Mouse (Mus musculus) embryonic facial prominence, embryonic 12.5 days (tissue): ENCODE measurements around the gene Abhd14b. TPM values are rescaled to one million over a fixed set of nuclear protein-coding genes. Genes with fewer than 3 reads are reported as not detected.

Source experiments
- ATAC-seq: fragments of 200-750 bp; cut with Nextera tagmentation; 2 replicates; pipeline ENCODE4 v1.8.0; 2017; ENCODE audit not compliant: insufficient number of reproducible peaks, insufficient read depth, low FRiP score, low TSS enrichment
- H3K27ac ChIP-seq: fragments of 300-500 bp; sonication (generic); 2 replicates; pipeline ENCODE4 v1.5.1; 2016; ENCODE audit warnings: mild to moderate bottlenecking
- H3K27me3 ChIP-seq: fragments of 300-500 bp; sonication (generic); 2 replicates; pipeline ENCODE4 v1.6.1; 2016; ENCODE audit warnings: mild to moderate bottlenecking, moderate library complexity
- H3K36me3 ChIP-seq: fragments of 300-500 bp; sonication (generic); 2 replicates; pipeline ENCODE4 v1.6.1; 2016; ENCODE audit warnings: mild to moderate bottlenecking
- H3K4me1 ChIP-seq: fragments of 300-500 bp; sonication (generic); 2 replicates; pipeline ENCODE4 v1.6.1; 2016
- H3K4me2 ChIP-seq: fragments of 300-500 bp; sonication (generic); replicated peaks from 2 replicates; pipeline ENCODE4 v1.6.1; 2016; ENCODE audit warnings: mild to moderate bottlenecking, moderate library complexity
- H3K4me3 ChIP-seq: fragments of 300-500 bp; sonication (generic); 2 replicates; pipeline ENCODE4 v1.5.1; 2016; ENCODE audit warnings: mild to moderate bottlenecking
- H3K9ac ChIP-seq: fragments of 300-500 bp; sonication (generic); 2 replicates; pipeline ENCODE4 v1.6.1; 2016; ENCODE audit warnings: mild to moderate bottlenecking, moderate library complexity
- H3K9me3 ChIP-seq: fragments of 300-500 bp; sonication (generic); 2 replicates; pipeline ENCODE4 v1.6.1; 2016; ENCODE audit warnings: mild to moderate bottlenecking, moderate library complexity
- WGBS: fragments of 180-500 bp; shearing (Covaris S2); methylation state at CpG from one replicate; pipeline ENCODE4 v1.1.7; 2016; 5-methylcytosine and 5-hydroxymethylcytosine counted together
- polyA plus RNA-seq: library from polyadenylated mRNA; unstranded; fragments of >200 nt; fragmentation: Nextera tagmentation; extraction: Ambion mirVana; gene quantifications from 2 replicates; pipeline ENCODE4 v1.2.1, GENCODE M21; 2016

Abhd14b gene
- polyA plus RNA-seq, 1 experiment from 2014 or later = 12.5 TPM

GRCm38 (mm10) chr9:106411729-106412128 is 35.5 kb upstream of the Abhd14b start:
- H3K36me3 ChIP-seq = no peaks in the 10 kb centered on the region
- no peaks in the 10 kb centered on the region for H3K27me3 ChIP-seq
- H3K4me2 ChIP-seq = no peak overlapping the region
- no peak overlapping the region for H3K9ac ChIP-seq
- no peak overlapping the region for H3K27ac ChIP-seq
- no peaks in the 10 kb centered on the region for H3K9me3 ChIP-seq
- ATAC-seq = no peak
- H3K4me1 ChIP-seq = no peaks in the 10 kb centered on the region
- no peak overlapping the region for H3K4me3 ChIP-seq
- WGBS = 78% methylated on average over 6 of the region's 6 CpGs

DNA sequence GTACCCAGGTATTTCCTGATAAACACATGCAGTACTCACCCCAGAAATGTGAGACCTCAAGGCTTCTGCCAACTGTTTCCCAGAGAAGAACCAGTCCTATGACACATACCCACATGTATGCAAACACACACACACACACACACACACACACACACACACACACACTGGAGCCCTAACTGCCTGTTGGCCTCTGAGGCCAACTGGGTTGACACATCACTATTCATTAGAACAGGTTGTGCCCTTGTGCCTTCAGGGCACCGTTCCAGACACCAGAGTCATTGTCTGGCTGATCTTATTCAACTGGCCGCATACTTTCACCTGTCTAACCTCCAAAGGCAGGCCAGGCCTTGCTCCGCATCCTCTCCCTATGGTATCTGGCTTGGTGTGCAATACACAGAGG is 35.0 kb upstream of the Abhd14b start:
- Histone ChIP-seq H3K27ac (no peak overlapping the region), H3K9me3 (no peaks in the 10 kb centered on the region), H3K4me3 (no peak overlapping the region), H3K4me1 (no peaks in the 10 kb centered on the region), H3K9ac (no peak overlapping the region), H3K4me2 (no peak overlapping the region), H3K27me3 (no peaks in the 10 kb centered on the region), H3K36me3 (no peaks in the 10 kb centered on the region)
- 63% methylated on average over 3 of the region's 3 CpGs for WGBS
- ATAC-seq = no peak

GRCm38 (mm10) chr9:106413606-106414005 is 33.7 kb upstream of the Abhd14b start:
- H3K4me2 ChIP-seq = no peak overlapping the region
- H3K9me3 ChIP-seq = no peaks in the 10 kb centered on the region
- H3K27me3 ChIP-seq = no peaks in the 10 kb centered on the region
- H3K4me1 ChIP-seq = peaks cover 14% of the 10 kb centered on the region
- no peak overlapping the region for H3K27ac ChIP-seq
- H3K4me3 ChIP-seq = no peak overlapping the region
- no peak for ATAC-seq
- WGBS = 82% methylated on average over 5 of the region's 5 CpGs
- no peaks in the 10 kb centered on the region for H3K36me3 ChIP-seq
- H3K9ac ChIP-seq = no peak overlapping the region

DNA sequence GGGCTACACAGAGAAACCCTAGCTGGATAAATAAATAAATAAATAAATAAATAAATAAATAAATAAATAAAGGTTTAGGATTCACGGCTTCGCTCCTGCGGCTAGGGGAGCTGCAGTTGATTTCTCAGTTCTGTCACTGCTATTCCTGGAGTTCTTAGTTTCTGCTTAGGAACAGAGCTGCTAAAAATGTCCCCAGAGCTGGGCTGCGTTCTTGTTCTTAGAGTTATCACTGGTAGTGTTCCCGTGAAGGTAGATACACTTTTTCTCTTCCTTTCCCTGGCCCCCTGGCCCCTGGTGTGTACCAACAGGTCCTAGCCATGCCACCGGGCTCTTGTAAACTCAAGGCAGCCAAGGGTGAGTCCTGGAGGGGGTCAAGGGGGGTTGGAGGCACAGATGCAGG is 30.4 kb upstream of the Abhd14b start:
- Histone ChIP-seq H3K36me3 (no peaks in the 10 kb centered on the region), H3K27ac (no peak overlapping the region), H3K4me1 (peaks cover 42% of the 10 kb centered on the region), H3K27me3 (no peaks in the 10 kb centered on the region), H3K4me3 (no peak overlapping the region), H3K4me2 (no peak overlapping the region), H3K9me3 (no peaks in the 10 kb centered on the region), H3K9ac (no peak overlapping the region)
- ATAC-seq = no peak
- 84% methylated on average over 6 of the region's 6 CpGs for WGBS

- 14% methylated on average over 29 of the region's 29 CpGs for WGBS
- H3K4me3 ChIP-seq = peak overlapping the region; percentile 22
- peak overlapping the region; percentile 52 for H3K4me2 ChIP-seq
- peaks cover 42% of the 10 kb centered on the region for H3K4me1 ChIP-seq
- ATAC-seq = peak; percentile 19; the same call in 1 of the 2 replicates
- peak overlapping the region; percentile 81 for H3K27ac ChIP-seq
- H3K27me3 ChIP-seq = no peaks in the 10 kb centered on the region
- H3K36me3 ChIP-seq = no peaks in the 10 kb centered on the region
- H3K9me3 ChIP-seq = no peaks in the 10 kb centered on the region
- H3K9ac ChIP-seq = peak overlapping the region; percentile 34; the same call in 1 of the 2 replicates
Observed at GRCm38 (mm10) chr9:106417841-106418625, 29.2 kb upstream of the Abhd14b start.

DNA sequence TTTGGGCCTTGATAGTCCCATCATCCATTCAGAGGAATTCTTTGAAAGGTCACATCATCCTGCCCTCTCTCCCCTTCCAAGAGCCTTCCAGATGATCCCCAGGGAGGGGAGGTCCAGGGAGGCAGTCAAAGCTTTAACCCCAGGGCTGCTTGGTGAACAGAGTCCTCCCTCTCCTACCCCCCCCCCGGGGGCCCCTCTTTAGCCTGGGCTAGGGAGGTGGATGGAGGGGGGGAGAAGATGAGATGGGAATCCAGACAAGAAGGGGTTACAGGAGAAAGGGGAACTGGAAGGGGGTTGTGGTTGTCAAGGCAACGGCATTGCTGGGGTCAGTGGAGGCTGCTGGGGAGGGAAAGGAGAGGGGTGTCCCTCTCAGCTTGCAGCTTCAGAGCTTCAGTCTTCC is 26.7 kb upstream of the Abhd14b start:
- H3K4me3 ChIP-seq = no peak overlapping the region
- H3K4me2 ChIP-seq = peak overlapping the region; percentile 38
- no peaks in the 10 kb centered on the region for H3K27me3 ChIP-seq
- 0% methylated on average over 2 of the region's 2 CpGs for WGBS
- H3K9me3 ChIP-seq = no peaks in the 10 kb centered on the region
- H3K4me1 ChIP-seq = peaks cover 42% of the 10 kb centered on the region
- 0 out of 2 replicates have a peak overlapping the region, but pooled peaks have one; percentile 27 for H3K9ac ChIP-seq
- H3K36me3 ChIP-seq = no peaks in the 10 kb centered on the region
- H3K27ac ChIP-seq = peak overlapping the region; percentile 85
- peak; percentile 16 for ATAC-seq

DNA sequence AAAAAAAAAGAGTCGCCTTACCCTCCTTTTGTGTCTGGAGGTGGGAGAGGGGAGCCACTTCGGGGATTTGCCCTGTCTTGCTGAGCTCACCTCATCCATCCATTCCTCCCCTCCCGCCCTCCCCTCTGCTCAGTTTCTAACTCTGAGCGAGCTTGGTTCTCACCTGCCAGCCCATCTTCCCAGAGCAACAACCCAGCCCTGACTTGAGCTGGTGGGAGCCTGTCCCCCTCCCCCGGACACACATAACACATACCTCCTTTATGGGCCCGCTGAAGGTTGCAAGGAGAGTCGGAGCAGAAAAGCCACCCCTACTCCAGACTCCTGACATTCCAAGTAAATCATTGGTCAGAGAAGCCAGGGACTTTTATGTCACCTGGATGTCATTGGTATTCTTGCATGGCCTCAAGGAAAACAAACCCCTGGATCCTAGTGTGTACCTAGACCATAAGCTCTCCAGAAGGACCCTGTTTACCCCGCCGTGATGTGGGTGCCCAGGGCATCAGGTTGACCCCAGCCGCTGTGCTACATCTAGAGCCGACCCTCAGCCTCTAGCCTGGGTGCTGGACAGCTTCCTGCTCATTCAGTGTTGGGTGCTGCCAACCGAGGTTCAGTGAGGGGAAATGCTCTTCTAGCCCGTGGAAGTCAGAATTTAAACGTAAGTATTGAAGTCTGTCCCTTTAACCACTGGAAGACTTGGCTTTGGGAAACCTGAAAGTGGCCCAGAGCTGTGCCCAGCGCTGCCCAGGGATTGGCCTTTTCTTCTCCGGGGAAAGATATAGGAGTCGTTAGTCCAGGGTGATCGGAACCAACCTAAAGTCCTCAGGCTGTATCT is 26.0 kb upstream of the Abhd14b start:
- Histone ChIP-seq H3K27ac (peak overlapping the region; percentile 85), H3K4me2 (peak overlapping the region; percentile 38), H3K27me3 (no peaks in the 10 kb centered on the region), H3K9me3 (no peaks in the 10 kb centered on the region), H3K4me1 (peaks cover 42% of the 10 kb centered on the region), H3K9ac (no peak overlapping the region), H3K4me3 (no peak overlapping the region), H3K36me3 (no peaks in the 10 kb centered on the region)
- peak; percentile 44 for ATAC-seq
- WGBS = 6% methylated on average over 18 of the region's 18 CpGs

DNA sequence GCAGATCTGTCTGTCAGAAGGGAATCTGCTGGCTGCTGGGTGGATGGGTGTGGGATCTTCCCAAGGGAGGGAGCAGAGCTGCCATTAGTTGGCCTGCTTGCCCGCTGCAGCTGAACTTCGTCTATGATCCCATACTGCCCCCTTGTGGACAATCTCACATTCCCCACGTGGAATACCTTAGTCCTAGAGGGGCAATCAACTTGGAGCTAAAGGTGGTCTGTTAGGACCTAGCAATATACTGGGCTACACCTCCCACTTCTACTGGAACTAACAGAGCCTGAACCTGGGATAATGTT is 25.4 kb upstream of the Abhd14b start:
- WGBS = 1% methylated on average over 3 of the region's 3 CpGs
- Histone ChIP-seq H3K4me2 (peak overlapping the region; percentile 38), H3K9ac (no peak overlapping the region), H3K9me3 (no peaks in the 10 kb centered on the region), H3K36me3 (no peaks in the 10 kb centered on the region), H3K27ac (peak overlapping the region; percentile 85), H3K4me1 (peaks cover 42% of the 10 kb centered on the region), H3K4me3 (no peak overlapping the region), H3K27me3 (no peaks in the 10 kb centered on the region)
- ATAC-seq = peak; percentile 42

- WGBS = 20% methylated on average over 11 of the region's 11 CpGs
- peaks cover 30% of the 10 kb centered on the region for H3K36me3 ChIP-seq
- peak overlapping the region; percentile 64 for H3K4me2 ChIP-seq
- no peaks in the 10 kb centered on the region for H3K9me3 ChIP-seq
- peak overlapping the region; percentile 44; the same call in 1 of the 2 replicates for H3K9ac ChIP-seq
- peaks cover 7% of the 10 kb centered on the region for H3K4me1 ChIP-seq
- peak overlapping the region; percentile 96 for H3K27ac ChIP-seq
- ATAC-seq = peak; percentile 73
- H3K4me3 ChIP-seq = peak overlapping the region; percentile 71
- no peaks in the 10 kb centered on the region for H3K27me3 ChIP-seq
Observed at GRCm38 (mm10) chr9:106428719-106429220, 18.5 kb upstream of the Abhd14b start.

- whole genome bisulfite sequencing = under 1% methylated on average over 55 of the region's 55 CpGs
- Histone ChIP-seq H3K27ac (peak within 1 kb of the TSS; percentile 96), H3K4me2 (peak within 1 kb of the TSS; percentile 64), H3K27me3 (no peaks in the 10 kb centered on the region), H3K9me3 (no peaks in the 10 kb centered on the region), H3K36me3 (peaks cover 36% of the 10 kb centered on the region), H3K4me1 (peaks cover 7% of the 10 kb centered on the region), H3K4me3 (peak within 1 kb of the TSS; percentile 71), H3K9ac (peak within 1 kb of the TSS; percentile 90)
- ATAC-seq = peak; percentile 90
Observed at GRCm38 (mm10) chr9:106429221-106430014, 17.8 kb upstream of the Abhd14b start, which contains the start of gene Rpl29. Gene Rpl29 (plus strand): TSS chr9:106429454.

DNA sequence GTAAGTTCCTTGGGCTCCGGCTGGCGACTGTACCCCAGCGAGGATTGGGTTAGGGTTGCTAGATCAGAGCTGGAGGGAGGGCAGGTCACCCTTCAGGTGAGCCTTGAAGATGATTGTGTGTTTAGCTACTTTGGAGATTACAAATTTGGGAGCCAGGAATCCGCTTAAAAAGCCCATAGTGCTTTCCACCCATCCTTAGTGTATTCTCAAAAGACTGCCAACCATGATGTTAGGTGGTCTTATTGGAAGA is 17.3 kb upstream of the Abhd14b start:
- H3K9ac ChIP-seq = peak overlapping the region; percentile 90
- H3K4me2 ChIP-seq = peak overlapping the region; percentile 64
- H3K4me3 ChIP-seq = peak overlapping the region; percentile 71
- H3K4me1 ChIP-seq = peaks cover 7% of the 10 kb centered on the region
- peaks cover 42% of the 10 kb centered on the region for H3K36me3 ChIP-seq
- peak overlapping the region; percentile 96 for H3K27ac ChIP-seq
- WGBS = 2% methylated on average over 4 of the region's 4 CpGs
- no peak for ATAC-seq
- no peaks in the 10 kb centered on the region for H3K9me3 ChIP-seq
- no peaks in the 10 kb centered on the region for H3K27me3 ChIP-seq
